Mouse (Mus musculus) cerebellum, adult (tissue): Measurements from ENCODE around the gene Nrap.

Experiments used
- ATAC-seq: cut with Nextera tagmentation; 2 replicates; pipeline ENCODE4 v1.9.2; 2017; ENCODE audit warnings: mild to moderate bottlenecking, moderate library complexity, mixed read lengths; ENCODE audit not compliant: insufficient number of reproducible peaks, low FRiP score, low TSS enrichment

Nrap gene

GRCm38 (mm10) chr19:56319629-56320028, 70.2 kb downstream of the Nrap start:
- ATAC-seq, result no peak

- ATAC-seq, result no peak
Measured at GRCm38 (mm10) chr19:56319219-56319618, 70.6 kb downstream of the Nrap start.

GRCm38 (mm10) chr19:56316531-56316930, 73.3 kb downstream of the Nrap start:
- no peak for ATAC-seq

- no peak for ATAC-seq
Measured at GRCm38 (mm10) chr19:56300835-56301234, 89.0 kb downstream of the Nrap start.

- ATAC-seq, result no peak
Measured at GRCm38 (mm10) chr19:56297264-56297663, 92.6 kb downstream of the Nrap start.

- ATAC-seq, result no peak
Measured at GRCm38 (mm10) chr19:56296668-56297067, 93.2 kb downstream of the Nrap start.

- ATAC-seq, result peak; percentile 98
Measured at GRCm38 (mm10) chr19:56294654-56295399, 95.0 kb downstream of the Nrap start.

- no peak for ATAC-seq
Measured at GRCm38 (mm10) chr19:56292335-56292734, 97.5 kb downstream of the Nrap start.

- ATAC-seq, result no peak
Measured at GRCm38 (mm10) chr19:56291898-56292297, 97.9 kb downstream of the Nrap start.

- ATAC-seq, result no peak
Measured at GRCm38 (mm10) chr19:56289642-56290041, 100.2 kb downstream of the Nrap start.

GRCm38 (mm10) chr19:56288436-56288835, 101.4 kb downstream of the Nrap start:
- no peak for ATAC-seq

GRCm38 (mm10) chr19:56287580-56288367, 102.1 kb downstream of the Nrap start:
- ATAC-seq, result no peak

GRCm38 (mm10) chr19:56286866-56287265, 103.0 kb downstream of the Nrap start, which contains the start of gene Habp2:
TSS of gene Habp2 (plus strand) at chr19:56287137.
- no peak for ATAC-seq

GRCm38 (mm10) chr19:56285222-56285621, 104.6 kb downstream of the Nrap start:
- no peak for ATAC-seq

- no peak for ATAC-seq
Measured at GRCm38 (mm10) chr19:56278366-56278765, 111.5 kb downstream of the Nrap start.

GRCm38 (mm10) chr19:56277951-56278350, 111.9 kb downstream of the Nrap start:
- ATAC-seq, result no peak

GRCm38 (mm10) chr19:56277140-56277804, 112.6 kb downstream of the Nrap start:
- no peak for ATAC-seq

GRCm38 (mm10) chr19:56272081-56272480, 117.8 kb downstream of the Nrap start:
- ATAC-seq, result no peak
